Mouse (Mus musculus): ENCODE results near the gene Slc23a4. TPM values are rescaled to one million over a fixed set of nuclear protein-coding genes. Genes with fewer than 3 reads are reported as not detected.
A peak's percentile ranks its signal among the peaks of the same experiment; 100 is the strongest.

The Slc23a4 gene
- polyA plus RNA-seq, 1 experiment from 2014 or later = 8.4 TPM

GRCm38 (mm10) chr6:34951956-34952667, 36.1 kb downstream of the Slc23a4 start:
- no peaks in the 10 kb centered on the region for H3K4me1 ChIP-seq (replicated peaks)
- WGBS = 70% methylated on average over 7 of the region's 7 CpGs
- no peaks in the 10 kb centered on the region; the same call in 1 of the 2 replicates for H3K36me3 ChIP-seq
- H3K27ac ChIP-seq = no peak overlapping the region
- H3K27me3 ChIP-seq (replicated peaks) = no peaks in the 10 kb centered on the region
- no peaks in the 10 kb centered on the region for H3K9me3 ChIP-seq
- no peak for ATAC-seq
- H3K4me3 ChIP-seq (replicated peaks) = no peak overlapping the region
- H3K9ac ChIP-seq = no peak overlapping the region
- no peak overlapping the region for H3K4me2 ChIP-seq (replicated peaks)

- Histone ChIP-seq H3K9ac (no peak overlapping the region), H3K27ac (no peak overlapping the region), H3K27me3 (replicated peaks) (no peaks in the 10 kb centered on the region), H3K9me3 (no peaks in the 10 kb centered on the region), H3K4me1 (replicated peaks) (no peaks in the 10 kb centered on the region), H3K4me2 (replicated peaks) (no peak overlapping the region), H3K4me3 (replicated peaks) (no peak overlapping the region), H3K36me3 (no peaks in the 10 kb centered on the region; the same call in 1 of the 2 replicates)
- no peak for ATAC-seq
- 84% methylated on average over 7 of the region's 7 CpGs for WGBS
Observed at GRCm38 (mm10) chr6:34951518-34951917, 36.7 kb downstream of the Slc23a4 start.

- H3K27ac ChIP-seq = no peak overlapping the region
- no peaks in the 10 kb centered on the region for H3K27me3 ChIP-seq (replicated peaks)
- 26% methylated on average over 11 of the region's 11 CpGs for WGBS
- no peaks in the 10 kb centered on the region; the same call in 1 of the 2 replicates for H3K36me3 ChIP-seq
- no peak overlapping the region for H3K9ac ChIP-seq
- no peak overlapping the region; the same call in 1 of the 2 replicates for H3K4me3 ChIP-seq (replicated peaks)
- H3K9me3 ChIP-seq = no peaks in the 10 kb centered on the region
- H3K4me1 ChIP-seq (replicated peaks) = no peaks in the 10 kb centered on the region
- H3K4me2 ChIP-seq (replicated peaks) = peak overlapping the region; percentile 45
- ATAC-seq = no peak
Observed at GRCm38 (mm10) chr6:34948461-34948860, 39.7 kb downstream of the Slc23a4 start.

GRCm38 (mm10) chr6:34946486-34947079, 41.6 kb downstream of the Slc23a4 start:
- WGBS = 80% methylated on average over 1 of the region's 1 CpGs
- ATAC-seq = no peak
- Histone ChIP-seq H3K9ac (no peak overlapping the region), H3K27me3 (replicated peaks) (no peaks in the 10 kb centered on the region), H3K9me3 (no peaks in the 10 kb centered on the region), H3K4me2 (replicated peaks) (no peak overlapping the region), H3K27ac (no peak overlapping the region), H3K4me3 (replicated peaks) (no peak overlapping the region), H3K36me3 (no peaks in the 10 kb centered on the region; the same call in 1 of the 2 replicates), H3K4me1 (replicated peaks) (no peaks in the 10 kb centered on the region)

GRCm38 (mm10) chr6:34943499-34943898, 44.7 kb downstream of the Slc23a4 start:
- Histone ChIP-seq H3K36me3 (no peaks in the 10 kb centered on the region; the same call in 1 of the 2 replicates), H3K4me2 (replicated peaks) (no peak overlapping the region), H3K9me3 (no peaks in the 10 kb centered on the region), H3K4me3 (replicated peaks) (no peak overlapping the region), H3K27me3 (replicated peaks) (no peaks in the 10 kb centered on the region), H3K9ac (no peak overlapping the region), H3K27ac (no peak overlapping the region), H3K4me1 (replicated peaks) (no peaks in the 10 kb centered on the region)
- no peak for ATAC-seq
- WGBS = 68% methylated on average over 5 of the region's 5 CpGs

GRCm38 (mm10) chr6:34942446-34942845, 45.8 kb downstream of the Slc23a4 start:
- Histone ChIP-seq H3K27me3 (replicated peaks) (no peaks in the 10 kb centered on the region), H3K36me3 (no peaks in the 10 kb centered on the region; the same call in 1 of the 2 replicates), H3K4me3 (replicated peaks) (no peak overlapping the region), H3K9ac (no peak overlapping the region), H3K4me2 (replicated peaks) (no peak overlapping the region), H3K9me3 (no peaks in the 10 kb centered on the region), H3K27ac (no peak overlapping the region), H3K4me1 (replicated peaks) (no peaks in the 10 kb centered on the region)
- 85% methylated on average over 9 of the region's 9 CpGs for WGBS
- no peak for ATAC-seq

GRCm38 (mm10) chr6:34941496-34941895, 46.7 kb downstream of the Slc23a4 start:
- 71% methylated on average over 2 of the region's 2 CpGs for WGBS
- no peak overlapping the region for H3K27ac ChIP-seq
- no peak overlapping the region for H3K4me3 ChIP-seq (replicated peaks)
- no peak for ATAC-seq
- no peak overlapping the region for H3K4me2 ChIP-seq (replicated peaks)
- no peaks in the 10 kb centered on the region for H3K27me3 ChIP-seq (replicated peaks)
- H3K36me3 ChIP-seq = no peaks in the 10 kb centered on the region
- H3K4me1 ChIP-seq (replicated peaks) = no peaks in the 10 kb centered on the region
- no peak overlapping the region for H3K9ac ChIP-seq
- H3K9me3 ChIP-seq = no peaks in the 10 kb centered on the region

GRCm38 (mm10) chr6:34939451-34939850, 48.8 kb downstream of the Slc23a4 start:
- Histone ChIP-seq H3K27ac (no peak overlapping the region), H3K4me3 (replicated peaks) (no peak overlapping the region), H3K4me1 (replicated peaks) (no peaks in the 10 kb centered on the region), H3K9ac (no peak overlapping the region), H3K4me2 (replicated peaks) (no peak overlapping the region), H3K9me3 (no peaks in the 10 kb centered on the region), H3K36me3 (no peaks in the 10 kb centered on the region), H3K27me3 (replicated peaks) (no peaks in the 10 kb centered on the region)
- ATAC-seq = no peak
- WGBS = 88% methylated on average over 8 of the region's 8 CpGs

- ATAC-seq = no peak
Observed at GRCm38 (mm10) chr6:34938929-34939325, 49.3 kb downstream of the Slc23a4 start.

GRCm38 (mm10) chr6:34938280-34938928, 49.8 kb downstream of the Slc23a4 start:
- no peaks in the 10 kb centered on the region; the same call in 1 of the 2 replicates for H3K27me3 ChIP-seq (replicated peaks)
- H3K4me2 ChIP-seq (replicated peaks) = no peak overlapping the region
- no peaks in the 10 kb centered on the region for H3K9me3 ChIP-seq
- H3K4me3 ChIP-seq (replicated peaks) = no peak overlapping the region
- H3K36me3 ChIP-seq = no peaks in the 10 kb centered on the region
- H3K9ac ChIP-seq = no peak overlapping the region
- no peak overlapping the region for H3K27ac ChIP-seq
- no peak for ATAC-seq
- WGBS = 53% methylated on average over 7 of the region's 7 CpGs
- no peaks in the 10 kb centered on the region for H3K4me1 ChIP-seq (replicated peaks)

More at GRCm38 (mm10) chr6:34938929-34939325, 49.3 kb downstream of the Slc23a4 start:
- Histone ChIP-seq H3K36me3 (no peaks in the 10 kb centered on the region), H3K9ac (no peak overlapping the region), H3K4me1 (replicated peaks) (no peaks in the 10 kb centered on the region), H3K4me2 (replicated peaks) (no peak overlapping the region), H3K27me3 (replicated peaks) (no peaks in the 10 kb centered on the region; the same call in 1 of the 2 replicates), H3K9me3 (no peaks in the 10 kb centered on the region), H3K27ac (no peak overlapping the region), H3K4me3 (replicated peaks) (no peak overlapping the region)
- WGBS = 38% methylated on average over 4 of the region's 4 CpGs

- no peaks in the 10 kb centered on the region for H3K9me3 ChIP-seq
- no peaks in the 10 kb centered on the region for H3K36me3 ChIP-seq
- no peak overlapping the region for H3K4me3 ChIP-seq (replicated peaks)
- no peak overlapping the region for H3K4me2 ChIP-seq (replicated peaks)
- H3K4me1 ChIP-seq (replicated peaks) = no peaks in the 10 kb centered on the region
- no peaks in the 10 kb centered on the region; the same call in 1 of the 2 replicates for H3K27me3 ChIP-seq (replicated peaks)
- no peak for ATAC-seq
- H3K27ac ChIP-seq = no peak overlapping the region
- 75% methylated on average over 5 of the region's 5 CpGs for WGBS
- no peak overlapping the region for H3K9ac ChIP-seq
Observed at GRCm38 (mm10) chr6:34936743-34937142, 51.5 kb downstream of the Slc23a4 start.

- Histone ChIP-seq H3K36me3 (no peaks in the 10 kb centered on the region), H3K4me2 (replicated peaks) (no peak overlapping the region), H3K9ac (no peak overlapping the region), H3K4me1 (replicated peaks) (no peaks in the 10 kb centered on the region), H3K4me3 (replicated peaks) (no peak overlapping the region), H3K27ac (no peak overlapping the region), H3K9me3 (no peaks in the 10 kb centered on the region), H3K27me3 (replicated peaks) (no peaks in the 10 kb centered on the region; the same call in 1 of the 2 replicates)
- WGBS = 88% methylated on average over 1 of the region's 1 CpGs
- ATAC-seq = no peak
Observed at GRCm38 (mm10) chr6:34932633-34933032, 55.6 kb downstream of the Slc23a4 start.

Data from intestine, embryonic 15.5 days (tissue).